Mouse (Mus musculus): Measurements from ENCODE around the gene Camk2g.

The Camk2g gene

DNA sequence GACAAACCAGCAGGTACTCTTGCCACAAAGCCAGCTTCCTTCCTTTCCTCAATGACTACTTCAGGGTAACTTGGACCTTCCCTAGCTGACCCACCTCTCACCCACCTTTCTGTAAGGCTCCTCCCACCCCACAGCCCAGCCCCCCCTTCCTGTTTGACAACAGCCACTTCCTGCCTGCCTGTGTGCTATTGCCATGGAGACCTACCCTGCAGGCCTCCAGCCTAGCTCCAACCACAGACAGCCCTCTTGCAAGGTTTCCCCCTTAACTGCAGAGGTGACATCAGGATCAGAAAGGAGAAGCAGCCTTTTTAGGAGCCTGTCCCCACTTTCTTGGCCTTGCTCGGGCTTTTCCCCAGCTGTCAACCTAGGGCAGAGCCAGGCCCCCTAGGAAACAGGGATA lies 8.7 kb downstream of the Camk2g start:
- no peak for DNase-seq (ENCODE audit: low read depth, low spot score)

DNA sequence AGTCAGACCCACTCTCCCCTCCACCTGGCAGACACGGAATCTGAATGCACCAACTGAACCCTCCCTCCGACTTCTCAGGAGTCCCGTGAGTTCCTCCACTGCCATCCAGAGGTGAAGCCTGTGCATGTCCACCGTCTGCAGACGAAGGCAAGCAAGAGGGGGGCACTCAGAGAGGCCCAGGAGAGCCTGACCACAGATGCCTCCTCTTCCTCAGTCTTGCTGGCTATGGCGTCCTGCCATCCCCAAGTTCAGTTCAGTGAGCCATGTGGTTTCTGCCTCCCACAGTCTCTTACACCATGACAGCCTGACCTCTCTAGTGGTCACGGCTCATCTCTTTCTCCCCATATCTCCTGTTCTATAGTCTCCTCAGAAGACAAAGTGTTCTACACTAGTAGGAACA lies 9.2 kb downstream of the Camk2g start:
- no peak for DNase-seq (ENCODE audit: low read depth, low spot score)

DNA sequence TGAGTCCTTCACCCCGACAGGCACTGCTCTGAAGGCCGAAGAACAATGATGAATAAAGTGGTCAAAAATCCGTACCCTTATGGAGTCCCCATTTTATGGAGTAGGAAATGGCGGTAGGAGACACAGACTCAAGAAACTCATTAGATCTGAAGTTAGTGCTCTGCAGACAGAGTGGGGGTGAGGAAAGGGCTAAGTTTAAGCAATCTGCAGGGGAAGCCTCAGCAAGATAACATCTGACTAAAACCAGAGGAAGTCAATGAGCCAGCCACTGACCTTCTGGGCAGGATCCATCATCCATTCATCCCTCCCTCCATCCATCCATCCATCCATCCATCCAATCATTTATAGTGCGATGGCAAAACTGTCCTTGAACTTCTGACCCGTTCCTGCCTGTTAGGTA lies 10.4 kb downstream of the Camk2g start:
- no peak for DNase-seq (ENCODE audit: low read depth, low spot score)

DNA sequence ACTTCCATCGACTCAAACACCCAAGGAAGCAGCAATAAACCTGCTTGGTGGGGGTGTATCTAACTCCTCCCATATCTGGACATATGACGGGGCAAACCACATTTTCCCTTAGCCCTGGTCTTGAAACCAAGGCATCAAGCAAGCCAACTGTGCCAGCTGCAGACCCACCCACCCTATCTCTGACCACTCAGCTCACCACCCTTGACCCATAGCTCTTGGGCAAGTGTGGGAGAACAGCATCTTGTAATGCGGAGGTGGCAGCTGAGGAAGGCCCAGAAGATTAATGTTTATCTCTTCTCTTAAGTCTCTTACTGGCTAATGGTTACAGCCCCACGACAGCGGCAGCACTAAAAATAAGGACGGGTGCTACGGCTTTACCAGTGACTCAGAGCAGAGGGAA lies 11.0 kb downstream of the Camk2g start:
- no peak for DNase-seq (ENCODE audit: low read depth, low spot score)

DNA sequence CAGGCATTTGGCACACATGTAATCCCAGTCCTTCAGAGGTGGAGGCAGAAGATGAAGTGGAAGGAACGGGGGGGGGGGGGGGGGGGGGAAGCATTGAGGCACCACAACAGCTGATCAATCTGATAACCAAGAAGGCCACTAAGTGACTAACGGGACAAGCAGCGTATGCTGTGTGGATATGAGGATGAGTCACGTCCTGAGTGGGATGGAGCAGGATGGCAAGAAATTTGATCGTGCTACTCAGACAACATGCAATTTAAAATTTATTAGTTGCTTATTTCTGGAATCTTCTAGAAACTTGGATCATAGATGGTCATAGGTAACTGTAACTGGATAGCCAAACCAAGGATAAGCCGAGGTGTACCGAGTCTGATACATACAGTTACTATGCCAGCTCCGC lies 13.7 kb downstream of the Camk2g start:
- no peak for DNase-seq (ENCODE audit: low read depth, low spot score)

DNA sequence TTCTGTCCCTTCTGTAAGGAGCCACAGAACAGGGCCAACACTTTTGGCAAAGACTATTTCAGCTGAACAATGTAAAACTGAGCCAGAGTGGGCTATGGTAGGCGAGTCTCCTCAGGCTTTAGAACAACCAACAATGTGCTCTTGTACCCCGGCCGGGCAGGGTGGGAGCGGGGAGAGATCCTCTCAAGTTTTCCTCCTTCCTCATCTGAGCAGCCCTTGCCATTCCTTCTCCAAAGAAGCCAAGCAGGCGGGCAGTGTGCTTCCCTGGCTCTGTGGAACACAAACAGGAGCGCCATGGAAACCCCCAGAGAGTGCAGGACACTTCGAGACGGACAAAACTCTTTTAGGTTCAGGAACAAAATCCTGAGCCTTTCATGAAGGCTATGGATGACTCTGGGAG lies 15.4 kb downstream of the Camk2g start:
- DNase-seq (ENCODE audit: low read depth, low spot score): no peak

DNA sequence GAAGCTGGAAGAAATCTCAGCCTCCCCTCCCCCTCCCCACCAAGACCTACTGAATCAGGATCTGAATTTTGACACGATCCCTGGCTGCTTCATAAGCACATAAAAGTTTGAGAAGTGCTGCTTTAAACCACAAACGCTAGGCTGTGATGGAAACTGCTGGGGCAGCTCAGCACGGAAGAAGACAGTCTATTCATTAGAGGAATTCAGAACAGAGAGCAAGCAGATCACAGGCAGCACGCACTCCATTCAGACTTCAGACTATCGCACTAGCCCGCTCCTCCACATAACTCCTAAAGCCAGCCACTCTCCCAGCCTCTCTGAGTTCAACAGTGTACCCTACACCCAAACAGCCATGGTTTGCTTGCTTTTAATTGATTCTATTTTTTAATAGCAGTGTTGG lies 18.2 kb downstream of the Camk2g start:
- no peak for DNase-seq (ENCODE audit: low read depth, low spot score)

DNA sequence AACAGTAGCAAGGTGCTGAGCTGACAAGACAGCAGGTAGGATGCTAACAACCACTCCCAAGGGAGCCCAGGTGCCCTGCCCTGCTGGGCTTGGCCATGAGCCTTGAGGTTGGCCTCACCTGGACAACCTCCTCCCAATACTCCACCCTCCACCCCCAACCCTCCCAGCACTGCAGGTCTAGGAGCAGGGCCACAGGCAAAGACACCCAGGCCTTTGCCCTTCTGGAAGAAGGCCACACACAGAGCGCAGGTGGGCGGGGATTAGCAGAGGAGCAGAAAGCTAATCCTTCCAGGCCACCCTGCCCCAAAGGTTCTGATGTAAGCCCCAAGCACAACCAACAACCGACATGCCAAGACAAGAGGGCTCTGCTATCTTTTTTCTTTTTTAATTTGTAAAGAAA lies 20.5 kb downstream of the Camk2g start:
- DNase-seq (ENCODE audit: low read depth, low spot score): no peak

DNA sequence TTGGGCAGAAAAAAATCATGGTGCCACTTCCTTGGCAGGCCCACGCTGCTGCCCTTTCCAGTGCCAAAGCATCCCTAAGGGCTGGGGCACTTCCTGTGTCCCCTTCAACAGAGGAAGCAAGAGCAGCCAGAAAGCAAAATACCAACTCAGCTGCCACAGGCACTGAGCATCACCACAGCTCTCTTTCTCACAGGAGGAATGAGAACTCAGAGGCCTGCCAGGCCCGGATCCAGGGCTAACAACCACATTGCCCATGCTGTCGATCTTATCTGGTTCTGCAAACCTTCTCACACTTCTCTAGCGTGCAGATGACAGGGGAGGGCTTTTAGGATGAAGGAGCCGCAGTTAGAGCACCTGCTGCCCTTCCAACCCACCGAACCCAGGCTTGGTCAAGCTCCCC lies 21.1 kb downstream of the Camk2g start:
- no peak for DNase-seq (ENCODE audit: low read depth, low spot score)

DNA sequence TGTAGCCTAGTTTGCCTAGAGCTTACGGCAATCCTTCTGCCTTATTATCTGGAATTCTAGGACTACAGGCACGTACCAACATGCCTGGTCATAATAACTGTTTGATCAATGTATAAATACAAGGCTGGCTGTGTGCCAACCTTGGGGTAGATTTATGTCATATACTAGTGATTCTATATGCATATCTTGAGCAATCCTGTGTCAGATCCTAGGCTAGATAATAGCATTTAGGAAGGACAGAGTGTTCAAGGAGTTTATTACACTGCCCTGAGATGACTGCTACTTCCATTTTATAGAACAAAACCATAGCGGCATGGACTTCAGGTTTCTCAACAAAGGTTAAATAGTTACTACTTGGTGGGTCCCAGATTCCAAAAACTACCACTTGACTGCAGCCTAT lies 21.9 kb downstream of the Camk2g start:
- DNase-seq (ENCODE audit: low read depth, low spot score): no peak

DNA sequence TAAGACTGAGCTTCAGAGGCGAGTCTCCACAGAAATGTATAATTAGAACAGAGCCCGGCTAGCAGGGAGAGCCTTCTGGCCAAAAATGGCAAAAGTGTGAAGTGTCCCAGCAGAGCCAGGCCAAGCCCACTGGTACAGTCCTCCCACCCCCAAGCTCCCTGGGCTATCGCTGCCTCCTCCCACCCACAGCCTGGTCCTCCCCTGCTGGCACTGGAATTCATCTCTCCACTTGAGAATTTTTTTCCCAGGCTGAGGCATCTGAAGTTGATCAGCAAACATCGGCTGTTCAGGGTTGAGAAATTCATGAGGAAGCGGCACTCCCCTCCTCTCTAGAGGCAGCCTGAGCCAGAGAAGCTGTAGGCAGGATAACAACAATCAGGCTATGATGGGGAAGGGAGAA lies 25.3 kb downstream of the Camk2g start:
- DNase-seq (ENCODE audit: low read depth, low spot score): no peak

DNA sequence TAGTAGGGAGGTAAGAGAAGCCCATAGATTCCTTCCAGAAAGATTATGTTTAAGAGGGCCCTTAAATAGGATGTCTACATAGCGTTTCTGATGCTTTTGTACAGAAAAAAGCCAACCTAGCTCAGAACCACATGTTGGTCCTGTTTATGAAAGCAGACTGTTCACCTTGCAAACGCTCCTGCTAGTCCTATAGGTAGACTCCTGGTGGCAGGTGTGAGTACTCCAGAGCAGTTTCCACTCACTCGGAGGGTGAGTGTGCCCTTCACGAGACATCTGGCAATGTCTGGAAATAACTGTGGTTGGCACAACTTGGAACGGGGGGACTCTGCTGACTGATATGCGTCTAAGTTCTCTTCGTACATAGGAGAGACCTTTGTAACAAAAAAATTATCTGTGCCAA lies 26.0 kb downstream of the Camk2g start:
- no peak for DNase-seq (ENCODE audit: low read depth, low spot score)

DNA sequence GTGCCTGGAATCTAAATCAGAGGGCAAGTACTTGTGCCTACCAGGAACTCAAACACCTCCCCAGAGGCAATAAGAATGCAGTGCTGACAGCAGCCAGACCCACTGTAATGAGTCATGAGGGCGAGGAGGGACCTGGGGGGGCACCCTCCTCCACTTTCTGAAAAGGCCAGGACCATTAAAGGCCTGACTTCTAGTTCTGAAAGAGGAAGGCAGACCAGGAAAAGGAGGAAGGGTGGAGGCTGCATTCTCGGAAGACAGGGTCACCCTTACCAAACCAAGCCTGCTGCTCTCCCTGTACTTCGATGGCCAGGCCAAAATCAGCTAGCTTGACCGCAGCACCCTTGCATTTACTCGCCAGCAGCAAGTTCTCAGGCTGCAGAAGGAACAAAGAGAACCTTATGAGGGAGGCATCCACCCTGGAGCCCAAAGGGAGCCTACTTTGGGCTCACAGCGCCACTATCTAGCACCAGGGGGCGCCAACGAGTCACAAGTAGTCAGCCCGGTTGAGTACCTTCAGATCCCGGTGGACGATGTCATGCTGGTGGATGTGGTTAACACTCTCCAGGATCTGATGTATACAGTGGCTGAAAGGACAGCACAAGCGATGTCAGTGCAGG lies 28.1 kb downstream of the Camk2g start:
- peak; percentile 81 for DNase-seq (ENCODE audit: low read depth, low spot score)

DNA sequence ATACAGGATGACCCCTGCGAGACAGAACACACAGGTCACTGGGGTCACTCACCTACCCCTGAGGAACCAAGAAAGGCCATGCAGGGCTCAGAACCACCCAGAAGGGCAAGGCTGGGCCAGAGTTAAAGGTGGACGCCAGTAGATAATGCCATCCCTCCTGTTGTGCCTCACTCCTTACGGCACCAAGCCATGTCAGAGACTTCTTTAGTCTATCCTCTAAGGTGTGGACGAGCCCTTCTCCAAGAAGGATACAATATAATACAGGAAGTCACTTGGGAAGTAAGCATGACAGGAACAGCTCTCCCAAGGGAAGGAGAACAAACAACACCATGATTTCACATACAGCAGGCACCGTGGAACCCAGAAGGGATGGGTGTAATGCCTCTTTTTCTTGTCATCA lies 28.9 kb downstream of the Camk2g start:
- no peak for DNase-seq (ENCODE audit: low read depth, low spot score)

DNA sequence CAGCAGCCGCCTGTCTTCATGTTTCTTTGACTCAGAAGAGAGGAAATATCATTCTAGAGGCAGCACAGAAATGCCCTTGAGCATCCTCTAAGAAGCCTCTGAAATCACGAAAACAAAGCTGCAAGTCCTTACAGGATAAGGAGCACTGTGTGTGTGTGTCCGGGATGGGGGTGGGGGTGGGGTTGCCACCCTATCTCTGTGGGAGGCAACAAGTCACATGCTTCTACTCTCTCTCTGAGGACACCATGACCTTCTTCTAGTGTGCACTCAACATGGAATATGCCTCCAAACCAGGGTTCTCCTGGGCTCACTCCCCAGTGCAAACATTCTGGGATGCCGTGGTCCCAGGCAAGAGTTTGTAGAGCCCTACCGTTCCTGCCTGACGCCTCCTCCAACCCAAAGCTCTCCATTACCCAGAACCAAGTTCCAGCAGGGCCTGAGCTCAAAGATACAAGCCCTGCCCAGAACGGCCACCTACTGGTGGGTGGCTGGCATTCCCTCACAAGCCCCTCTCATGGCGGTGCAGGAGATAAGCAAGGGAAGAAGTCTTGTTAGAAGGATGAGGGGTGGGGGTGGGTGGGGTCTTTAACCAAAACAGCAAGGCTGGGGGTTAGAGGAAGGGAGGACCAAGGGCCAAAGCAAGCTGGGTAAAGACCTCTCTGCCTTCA lies 35.0 kb downstream of the Camk2g start:
- DNase-seq (ENCODE audit: low read depth, low spot score): peak; percentile 41

DNA sequence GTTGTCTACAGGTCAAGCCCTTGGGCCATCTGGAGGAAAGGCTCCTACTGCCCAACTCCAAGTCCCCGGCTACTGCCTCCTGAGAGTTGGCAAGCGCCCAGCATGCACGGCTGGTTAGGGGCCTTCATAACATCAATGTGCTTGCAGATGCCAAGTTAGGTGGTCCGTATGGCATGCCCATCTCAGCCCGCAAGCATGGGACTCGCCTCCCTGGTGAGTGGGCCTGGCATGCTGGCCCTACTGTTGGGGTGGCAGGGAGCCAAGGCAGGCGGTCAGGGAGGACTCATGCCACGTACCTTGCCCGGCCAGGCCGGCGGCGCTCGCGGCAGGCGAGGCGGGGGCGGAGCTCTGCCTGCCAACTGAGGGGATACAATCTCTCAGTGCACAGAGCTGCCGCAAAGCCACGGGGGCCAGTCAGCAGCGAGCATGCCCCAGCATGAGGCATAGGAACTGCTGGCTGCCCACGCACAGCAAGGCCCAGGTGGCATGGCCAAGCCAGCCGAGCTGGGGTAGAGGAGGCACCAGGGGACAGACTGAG lies 36.4 kb downstream of the Camk2g start:
- DNase-seq (ENCODE audit: low read depth, low spot score): no peak

DNA sequence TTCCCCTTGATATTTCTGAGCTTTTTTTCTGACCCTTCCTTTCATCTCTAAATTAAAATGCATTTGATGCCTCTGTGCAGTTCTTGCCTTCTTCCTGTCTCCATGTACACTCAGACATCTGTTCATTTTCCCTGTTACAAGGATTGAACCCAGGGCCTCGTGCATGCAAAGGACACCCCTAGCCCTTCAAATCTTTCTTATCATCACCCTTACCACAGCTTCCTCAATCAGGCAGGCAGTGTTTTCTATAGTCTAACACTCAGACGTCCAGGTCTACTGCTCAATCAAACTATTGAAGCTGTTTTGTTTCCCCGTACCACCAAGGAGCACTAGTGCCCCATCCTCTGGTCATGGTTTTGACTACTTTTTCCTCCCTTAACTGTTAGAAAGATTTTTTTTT lies 40.1 kb downstream of the Camk2g start:
- no peak for DNase-seq (ENCODE audit: low read depth, low spot score)

DNA sequence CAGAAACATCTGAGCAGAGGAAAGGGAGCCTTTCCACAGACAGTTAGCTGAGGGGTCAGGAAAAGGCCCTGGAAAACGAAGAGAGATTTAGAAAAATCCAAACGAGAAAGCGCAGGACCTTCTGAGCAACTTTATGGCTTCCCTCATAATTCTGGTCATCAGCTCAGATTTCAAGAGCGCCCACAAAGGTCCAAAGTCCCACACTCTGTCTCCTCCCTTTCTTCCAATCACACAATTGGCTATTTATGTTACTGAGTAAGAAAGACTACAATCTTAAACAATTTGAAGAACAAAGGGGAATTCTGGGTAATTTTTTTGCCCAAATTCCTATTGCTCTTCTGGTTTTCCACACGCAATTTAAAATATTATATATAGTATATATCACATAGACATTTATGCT lies 43.4 kb downstream of the Camk2g start:
- DNase-seq (ENCODE audit: low read depth, low spot score): no peak

DNA sequence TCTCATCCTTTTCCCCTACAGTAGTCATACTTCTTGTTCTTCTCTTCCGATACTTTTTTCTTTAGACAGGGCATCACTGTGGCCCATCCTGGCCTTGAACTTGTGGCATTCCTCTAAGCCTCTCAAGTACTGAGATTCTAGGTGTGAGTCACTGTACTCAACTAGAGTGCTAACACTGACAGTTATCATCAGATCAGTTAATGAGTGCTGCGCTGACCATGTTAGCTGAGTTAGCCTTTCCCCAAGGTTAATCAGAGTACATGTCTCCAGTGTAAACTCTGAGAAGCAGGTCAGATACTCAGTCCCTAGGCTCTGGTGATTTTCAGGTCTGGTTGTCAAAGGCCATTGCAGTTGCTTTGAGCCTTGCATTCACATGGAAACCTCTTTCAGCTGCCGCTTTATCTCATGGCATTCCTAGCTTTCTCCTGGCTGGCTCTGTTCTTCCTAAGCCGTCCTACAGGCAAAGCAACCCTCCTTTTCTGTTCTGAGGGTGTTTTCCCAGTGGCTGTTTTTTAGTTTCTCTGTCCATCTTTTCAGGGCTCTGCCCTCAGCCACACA lies 44.3 kb downstream of the Camk2g start:
- no peak for DNase-seq (ENCODE audit: low read depth, low spot score)

DNA sequence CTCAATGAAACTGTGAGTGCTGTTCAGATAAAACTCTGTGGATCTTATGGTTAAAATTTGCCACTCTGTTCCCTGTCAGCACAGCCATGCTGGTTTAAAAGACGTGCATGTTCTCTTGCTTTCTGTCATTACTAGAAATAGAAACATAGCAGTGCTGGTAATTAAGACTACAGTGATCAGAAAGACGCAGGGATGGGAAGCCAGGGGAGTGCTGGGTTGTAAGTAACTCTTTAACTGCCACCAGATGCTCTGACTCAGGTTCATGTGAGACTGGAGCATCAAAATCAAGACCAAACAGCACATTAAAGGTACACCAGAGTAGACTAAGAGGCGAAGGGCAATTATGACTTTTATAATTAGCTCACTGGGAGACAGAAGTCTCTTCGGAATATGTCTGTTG lies 45.5 kb downstream of the Camk2g start:
- DNase-seq (ENCODE audit: low read depth, low spot score): no peak

DNA sequence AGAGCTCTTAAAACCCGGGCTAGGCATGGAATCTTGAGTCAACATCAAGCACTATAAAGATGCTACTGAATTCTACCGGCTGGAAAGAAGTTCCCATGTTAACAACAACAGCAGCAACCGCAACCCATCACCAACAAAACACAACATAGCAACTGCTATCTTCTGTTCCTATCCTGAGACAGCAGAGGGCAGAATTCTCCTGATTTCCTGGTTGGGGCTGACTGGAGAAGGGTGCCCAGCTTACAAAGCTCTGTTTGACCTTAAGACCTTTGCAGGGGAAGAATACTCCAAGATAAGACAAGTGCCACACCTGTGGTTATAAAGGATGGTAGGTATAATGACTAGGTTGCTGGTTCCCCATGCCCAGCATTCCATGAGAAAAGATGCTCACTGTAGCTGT lies 47.0 kb downstream of the Camk2g start:
- DNase-seq (ENCODE audit: low read depth, low spot score): no peak

DNA sequence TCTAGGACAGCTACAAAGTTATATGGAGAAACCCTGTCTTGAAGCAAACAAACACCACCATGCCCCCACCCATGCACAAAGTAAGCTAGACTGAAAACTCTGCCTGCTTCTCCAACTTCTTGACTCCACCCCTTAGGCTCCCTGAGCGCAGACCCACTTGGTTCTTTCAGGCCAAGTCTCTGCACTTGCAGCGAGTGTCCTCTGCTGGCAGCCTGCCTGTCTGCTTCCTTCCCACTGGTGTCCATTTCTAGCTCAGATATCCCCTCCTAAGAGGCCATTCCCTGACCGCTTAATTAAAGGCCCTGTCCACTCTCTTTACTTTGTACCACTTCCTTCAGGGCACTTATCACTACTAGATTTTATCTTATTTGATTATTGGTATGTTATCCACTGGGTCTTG lies 50.3 kb downstream of the Camk2g start:
- DNase-seq (ENCODE audit: low read depth, low spot score): no peak

DNA sequence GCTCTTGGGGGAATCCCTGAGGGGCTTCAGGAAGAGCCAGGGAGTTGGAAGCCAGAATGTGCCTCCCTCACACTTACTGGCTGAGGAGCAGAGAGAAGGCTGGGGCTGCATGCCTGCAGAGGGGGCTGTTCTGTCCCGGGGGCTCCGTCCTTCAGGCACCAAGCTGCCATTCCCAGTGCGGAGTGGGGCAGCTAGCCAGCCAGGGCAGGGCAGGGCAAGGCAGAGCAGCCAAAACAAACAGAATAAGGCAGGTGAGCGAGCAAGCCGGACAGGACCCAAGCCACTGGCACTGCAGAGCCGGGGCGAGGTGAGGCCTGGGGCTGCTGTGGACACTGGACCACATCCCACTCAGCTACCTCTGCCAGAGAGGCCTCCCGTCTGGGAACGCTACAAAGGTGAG lies 52.6 kb downstream of the Camk2g start:
- DNase-seq (ENCODE audit: low read depth, low spot score): no peak

Data from ES-CJ7 (cell line).